Mouse (Mus musculus): Measurements from ENCODE around the gene Dusp8.

DNA sequence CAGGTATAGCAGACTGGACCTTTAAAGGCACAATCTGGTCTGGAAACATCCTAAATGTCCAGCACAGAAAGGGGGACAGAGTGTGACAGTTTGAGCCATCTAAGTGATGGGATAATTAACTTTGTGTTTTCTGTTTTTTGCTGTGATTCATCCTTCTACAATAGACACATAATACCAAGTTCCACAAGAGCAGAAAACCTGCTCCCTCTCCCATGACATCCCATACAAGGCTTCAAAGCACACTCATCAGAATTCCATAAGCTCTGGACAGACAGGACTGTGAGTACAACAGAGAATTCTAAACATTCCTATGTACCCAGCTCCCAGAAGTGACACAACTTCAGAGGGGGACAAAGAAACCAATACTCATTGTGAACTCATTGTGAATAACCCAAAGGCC lies 45.1 kb downstream of the Dusp8 start:
- TF ChIP-seq EP300 (IDR thresholded peaks at IDR 0.05; ENCODE audit: low read depth) (no peak), CTCF (IDR thresholded peaks at IDR 0.05; ENCODE audit: low read depth) (no peak)
